Mouse (Mus musculus) limb, embryonic 15.5 days (tissue): Measurements from ENCODE around the gene Zbtb38. TPM values are rescaled to one million over a fixed set of nuclear protein-coding genes. Genes with fewer than 3 reads are reported as not detected.

Source experiments
- ATAC-seq: fragments of 200-750 bp; cut with Nextera tagmentation; 2 replicates; pipeline ENCODE4 v1.8.0; 2017; ENCODE audit warnings: low read depth, moderate TSS enrichment; ENCODE audit not compliant: insufficient number of reproducible peaks, low FRiP score, low TSS enrichment
- H3K27ac ChIP-seq: fragments of 300-500 bp; sonication (generic); 2 replicates; pipeline ENCODE4 v1.5.1; 2015; ENCODE audit warnings: moderate library complexity, mild to moderate bottlenecking, inconsistent platforms
- H3K27me3 ChIP-seq: fragments of 300-500 bp; sonication (generic); 2 replicates; pipeline ENCODE4 v1.6.1; 2015; ENCODE audit warnings: inconsistent platforms
- H3K36me3 ChIP-seq: fragments of 300-500 bp; sonication (generic); 2 replicates; pipeline ENCODE4 v1.6.1; 2015; ENCODE audit warnings: inconsistent platforms
- H3K4me1 ChIP-seq: fragments of 300-500 bp; sonication (generic); 2 replicates; pipeline ENCODE4 v1.6.1; 2015; ENCODE audit warnings: inconsistent platforms
- H3K4me2 ChIP-seq: fragments of 300-500 bp; sonication (generic); 2 replicates; pipeline ENCODE4 v1.6.1; 2015; ENCODE audit warnings: mild to moderate bottlenecking, inconsistent platforms
- H3K4me3 ChIP-seq: fragments of 300-500 bp; sonication (generic); 2 replicates; pipeline ENCODE4 v1.5.1; 2015; ENCODE audit warnings: mild to moderate bottlenecking, inconsistent platforms
- H3K9ac ChIP-seq: fragments of 300-500 bp; sonication (generic); 2 replicates; pipeline ENCODE4 v1.6.1; 2015; ENCODE audit warnings: inconsistent platforms
- H3K9me3 ChIP-seq: fragments of 300-500 bp; sonication (generic); 2 replicates; pipeline ENCODE4 v1.6.1; 2016; ENCODE audit warnings: inconsistent platforms
- WGBS: fragments of 180-500 bp; shearing (Covaris S2); methylation state at CpG from one replicate; pipeline ENCODE4 v1.1.7; 2015; 5-methylcytosine and 5-hydroxymethylcytosine counted together
- polyA plus RNA-seq: library from polyadenylated mRNA; unstranded; fragments of >200 nt; fragmentation: Nextera tagmentation; extraction: Ambion mirVana; gene quantifications from 2 replicates; pipeline ENCODE4 v1.2.1, GENCODE M21; 2015

The Zbtb38 gene
- 16.8 and 17.2 TPM in 2 replicates for polyA plus RNA-seq

- peak; percentile 63; the same call in 1 of the 2 replicates for ATAC-seq
- Histone ChIP-seq H3K4me3 (no peak within 1 kb of the TSS), H3K27me3 (no peaks in the 10 kb centered on the region), H3K9me3 (no peaks in the 10 kb centered on the region), H3K4me1 (peaks cover 9% of the 10 kb centered on the region; the same call in 1 of the 2 replicates), H3K4me2 (no peak within 1 kb of the TSS), H3K36me3 (no peaks in the 10 kb centered on the region), H3K27ac (no peak within 1 kb of the TSS), H3K9ac (no peak within 1 kb of the TSS)
- WGBS: 53% methylated on average over 15 of the region's 15 CpGs
Measured at GRCm38 (mm10) chr9:96752603-96753114, at the start of gene Zbtb38. Gene Zbtb38 (minus strand): TSS chr9:96752831.

- no peak for ATAC-seq
- 15% methylated on average over 5 of the region's 5 CpGs for WGBS
- Histone ChIP-seq H3K9me3 (no peaks in the 10 kb centered on the region), H3K4me3 (no peak overlapping the region), H3K9ac (no peak overlapping the region), H3K27me3 (no peaks in the 10 kb centered on the region), H3K27ac (no peak overlapping the region), H3K36me3 (no peaks in the 10 kb centered on the region), H3K4me1 (0 out of 2 replicates have a peak, but pooled peaks cover 2% of the 10 kb centered on the region), H3K4me2 (no peak overlapping the region)
Measured at GRCm38 (mm10) chr9:96800131-96800825, 47.6 kb upstream of the Zbtb38 start.

GRCm38 (mm10) chr9:96797311-96797710 is 44.7 kb upstream of the Zbtb38 start:
- H3K27ac ChIP-seq: no peak overlapping the region
- 0 out of 2 replicates have a peak, but pooled peaks cover 3% of the 10 kb centered on the region for H3K4me1 ChIP-seq
- H3K36me3 ChIP-seq: no peaks in the 10 kb centered on the region
- no peak for ATAC-seq
- no peaks in the 10 kb centered on the region for H3K27me3 ChIP-seq
- H3K4me2 ChIP-seq: no peak overlapping the region
- no peaks in the 10 kb centered on the region for H3K9me3 ChIP-seq
- WGBS: 92% methylated on average over 3 of the region's 3 CpGs
- H3K9ac ChIP-seq: no peak overlapping the region
- H3K4me3 ChIP-seq: no peak overlapping the region

GRCm38 (mm10) chr9:96795399-96795928 is 42.8 kb upstream of the Zbtb38 start:
- H3K27me3 ChIP-seq: no peaks in the 10 kb centered on the region
- WGBS: 5% methylated on average over 10 of the region's 10 CpGs

GRCm38 (mm10) chr9:96794601-96795000 is 42.0 kb upstream of the Zbtb38 start:
- ATAC-seq: no peak
- WGBS: 93% methylated on average over 2 of the region's 2 CpGs

More at GRCm38 (mm10) chr9:96795399-96795928, 42.8 kb upstream of the Zbtb38 start:
- H3K9me3 ChIP-seq: no peaks in the 10 kb centered on the region
- peak; percentile 73; the same call in 1 of the 2 replicates for ATAC-seq
- H3K4me1 ChIP-seq: 0 out of 2 replicates have a peak, but pooled peaks cover 3% of the 10 kb centered on the region
- H3K4me3 ChIP-seq: peak overlapping the region; percentile 41
- peak overlapping the region; percentile 17; the same call in 1 of the 2 replicates for H3K9ac ChIP-seq
- peak overlapping the region; percentile 55 for H3K4me2 ChIP-seq
- H3K36me3 ChIP-seq: no peaks in the 10 kb centered on the region
- peak overlapping the region; percentile 48 for H3K27ac ChIP-seq

GRCm38 (mm10) chr9:96792543-96792942 is 39.9 kb upstream of the Zbtb38 start:
- no peak overlapping the region for H3K4me3 ChIP-seq
- WGBS: 77% methylated on average over 2 of the region's 2 CpGs
- no peak for ATAC-seq

More at GRCm38 (mm10) chr9:96794601-96795000, 42.0 kb upstream of the Zbtb38 start:
- Histone ChIP-seq H3K4me1 (0 out of 2 replicates have a peak, but pooled peaks cover 3% of the 10 kb centered on the region), H3K27ac (no peak overlapping the region), H3K9ac (no peak overlapping the region), H3K27me3 (no peaks in the 10 kb centered on the region), H3K36me3 (no peaks in the 10 kb centered on the region), H3K4me3 (no peak overlapping the region), H3K9me3 (no peaks in the 10 kb centered on the region), H3K4me2 (no peak overlapping the region)

GRCm38 (mm10) chr9:96790389-96791007 is 37.9 kb upstream of the Zbtb38 start:
- no peak overlapping the region for H3K9ac ChIP-seq
- H3K9me3 ChIP-seq: no peaks in the 10 kb centered on the region
- no peak overlapping the region for H3K4me2 ChIP-seq
- ATAC-seq: no peak
- 47% methylated on average over 4 of the region's 4 CpGs for WGBS
- no peaks in the 10 kb centered on the region for H3K27me3 ChIP-seq
- no peak overlapping the region for H3K27ac ChIP-seq
- H3K36me3 ChIP-seq: no peaks in the 10 kb centered on the region
- H3K4me3 ChIP-seq: no peak overlapping the region
- 0 out of 2 replicates have a peak, but pooled peaks cover 3% of the 10 kb centered on the region for H3K4me1 ChIP-seq

More at GRCm38 (mm10) chr9:96792543-96792942, 39.9 kb upstream of the Zbtb38 start:
- H3K27me3 ChIP-seq: no peaks in the 10 kb centered on the region
- no peaks in the 10 kb centered on the region for H3K36me3 ChIP-seq
- H3K4me1 ChIP-seq: 0 out of 2 replicates have a peak, but pooled peaks cover 3% of the 10 kb centered on the region
- H3K27ac ChIP-seq: no peak overlapping the region
- H3K9me3 ChIP-seq: no peaks in the 10 kb centered on the region
- H3K9ac ChIP-seq: no peak overlapping the region
- no peak overlapping the region for H3K4me2 ChIP-seq

- WGBS: 81% methylated on average over 3 of the region's 3 CpGs
- no peak for ATAC-seq
- no peaks in the 10 kb centered on the region for H3K36me3 ChIP-seq
- H3K4me1 ChIP-seq: no peaks in the 10 kb centered on the region
- H3K4me2 ChIP-seq: no peak overlapping the region
- no peak overlapping the region for H3K27ac ChIP-seq
- H3K27me3 ChIP-seq: no peaks in the 10 kb centered on the region
- no peak overlapping the region for H3K4me3 ChIP-seq
- no peaks in the 10 kb centered on the region for H3K9me3 ChIP-seq
- no peak overlapping the region for H3K9ac ChIP-seq
Measured at GRCm38 (mm10) chr9:96789906-96790305, 37.3 kb upstream of the Zbtb38 start.

- Histone ChIP-seq H3K9ac (no peak overlapping the region), H3K4me3 (no peak overlapping the region)
- WGBS: 87% methylated on average over 10 of the region's 10 CpGs
Measured at GRCm38 (mm10) chr9:96787797-96788196, 35.2 kb upstream of the Zbtb38 start.

GRCm38 (mm10) chr9:96785871-96786342 is 33.3 kb upstream of the Zbtb38 start:
- 51% methylated on average over 9 of the region's 9 CpGs for WGBS

More at GRCm38 (mm10) chr9:96787797-96788196, 35.2 kb upstream of the Zbtb38 start:
- ATAC-seq: no peak
- Histone ChIP-seq H3K36me3 (no peaks in the 10 kb centered on the region), H3K27me3 (no peaks in the 10 kb centered on the region), H3K4me2 (no peak overlapping the region), H3K9me3 (no peaks in the 10 kb centered on the region), H3K4me1 (no peaks in the 10 kb centered on the region), H3K27ac (no peak overlapping the region)

GRCm38 (mm10) chr9:96785187-96785586 is 32.6 kb upstream of the Zbtb38 start:
- Histone ChIP-seq H3K27ac (no peak overlapping the region), H3K27me3 (no peaks in the 10 kb centered on the region), H3K36me3 (no peaks in the 10 kb centered on the region), H3K4me3 (no peak overlapping the region), H3K4me2 (no peak overlapping the region), H3K9ac (no peak overlapping the region), H3K4me1 (no peaks in the 10 kb centered on the region), H3K9me3 (no peaks in the 10 kb centered on the region)
- ATAC-seq: no peak
- WGBS: 60% methylated on average over 3 of the region's 3 CpGs

More at GRCm38 (mm10) chr9:96785871-96786342, 33.3 kb upstream of the Zbtb38 start:
- ATAC-seq: no peak
- H3K36me3 ChIP-seq: no peaks in the 10 kb centered on the region
- H3K4me2 ChIP-seq: no peak overlapping the region
- no peaks in the 10 kb centered on the region for H3K27me3 ChIP-seq
- H3K4me1 ChIP-seq: no peaks in the 10 kb centered on the region
- H3K9ac ChIP-seq: no peak overlapping the region
- no peaks in the 10 kb centered on the region for H3K9me3 ChIP-seq
- no peak overlapping the region for H3K27ac ChIP-seq
- H3K4me3 ChIP-seq: no peak overlapping the region
